ENCODE assay signal across 10 mouse cellular contexts in the genomic region with DNA sequence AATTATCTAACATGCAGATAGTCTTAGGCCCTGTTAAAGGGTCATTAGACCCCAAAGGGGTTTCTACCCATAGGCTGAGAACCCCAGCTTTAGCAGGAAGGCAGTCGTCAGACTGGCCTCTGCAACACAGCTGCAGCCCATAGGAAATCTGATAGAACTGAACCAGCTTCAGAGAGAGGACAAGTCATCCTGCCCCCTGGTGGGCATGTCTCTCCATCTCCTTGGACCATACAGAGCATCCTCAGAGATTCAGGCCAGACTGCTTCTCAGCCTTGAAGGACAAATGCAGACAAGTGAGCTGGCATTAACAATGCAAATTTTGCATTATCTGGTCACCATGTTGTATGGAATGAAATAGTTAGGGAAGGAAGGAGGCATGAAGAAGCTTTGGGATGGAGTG. TPM values are rescaled to one million over a fixed set of nuclear protein-coding genes. Genes with fewer than 3 reads are reported as not detected.
DNase-seq lines count a peak whose midpoint lies in the region; ATAC-seq and TF ChIP-seq lines count a peak whose summit lies in the region.
"Had no signal": no experiment of that assay in that cellular context is flagged by ENCODE, and none has a peak within 500 bp of the region (broad histone marks: within the 10 kb centered on the region; RNA-seq: fewer than 3 reads in every experiment).

No protein-coding gene starts in this region.

- no peaks in the 10 kb centered on the region for H3K9me3 ChIP-seq in hindbrain, embryonic 11.5 days (ENCODE audit: control insufficient read depth, low read length)
- H3K9me3 ChIP-seq in hindbrain, embryonic 12.5 days (replicated peaks) = no peaks in the 10 kb centered on the region
- H3K9me3 ChIP-seq: liver, embryonic 13.5 days had no signal

- peak; percentile 49 for DNase-seq in hindbrain, embryonic 11.5 days (ENCODE audit: low spot score)
- peak; percentile 6 for DNase-seq in ovary, postnatal 36 days (ENCODE audit: low spot score)
- DNase-seq in ovary, postnatal 10 days (ENCODE audit: low spot score) = no peak
- DNase-seq in brain, embryonic 14.5 days (ENCODE audit: low read depth) = peak; percentile 17
- DNase-seq in retina, embryonic 14.5 days (ENCODE audit: low spot score) = peak; percentile 63
- no peak for DNase-seq in spleen, postnatal 14 days (ENCODE audit: low spot score in 2 of 2)
- DNase-seq: heart, adult 11 months; liver, embryonic 13.5 days had no signal

- 48% methylated on average over 1 of the region's 1 CpGs for WGBS in hindbrain, embryonic 11.5 days
- 57% methylated on average over 1 of the region's 1 CpGs for WGBS in hindbrain, embryonic 12.5 days

- TF ChIP-seq POLR2A in brain, embryonic 14.5 days (IDR thresholded peaks at IDR 0.05; ENCODE audit: borderline replicate concordance, extremely low read depth, insufficient read depth, insufficient read length, poor library complexity, severe bottlenecking) = no peak

- H3K4me1 ChIP-seq in hindbrain, embryonic 11.5 days (replicated peaks; ENCODE audit: control insufficient read depth, insufficient read depth, low read length) = no peaks in the 10 kb centered on the region
- H3K4me1 ChIP-seq in hindbrain, embryonic 12.5 days = no peaks in the 10 kb centered on the region
- H3K4me1 ChIP-seq: liver, embryonic 13.5 days had no signal

- no peaks in the 10 kb centered on the region for H3K27me3 ChIP-seq in hindbrain, embryonic 11.5 days (ENCODE audit: control insufficient read depth, insufficient read depth, low read length)
- H3K27me3 ChIP-seq in hindbrain, embryonic 12.5 days = no peaks in the 10 kb centered on the region
- H3K27me3 ChIP-seq: liver, embryonic 13.5 days had no signal

- no peak overlapping the region for H3K4me3 ChIP-seq in hindbrain, embryonic 11.5 days (ENCODE audit: low read depth, low read length)
- no peak overlapping the region for H3K4me3 ChIP-seq in hindbrain, embryonic 12.5 days
- H3K4me3 ChIP-seq: liver, embryonic 13.5 days had no signal

- no peak overlapping the region for H3K27ac ChIP-seq in hindbrain, embryonic 11.5 days (ENCODE audit: low read depth, low read length)
- H3K27ac ChIP-seq in hindbrain, embryonic 12.5 days = no peak overlapping the region
- H3K27ac ChIP-seq: liver, embryonic 13.5 days had no signal

- no peak overlapping the region for H3K4me2 ChIP-seq in hindbrain, embryonic 11.5 days (replicated peaks; ENCODE audit: low read depth, low read length)
- no peak overlapping the region for H3K4me2 ChIP-seq in hindbrain, embryonic 12.5 days (replicated peaks)
- H3K4me2 ChIP-seq: liver, embryonic 13.5 days had no signal

- H3K36me3 ChIP-seq in hindbrain, embryonic 11.5 days (ENCODE audit: control insufficient read depth, insufficient read depth, low read length) = no peaks in the 10 kb centered on the region
- no peaks in the 10 kb centered on the region for H3K36me3 ChIP-seq in hindbrain, embryonic 12.5 days
- H3K36me3 ChIP-seq: liver, embryonic 13.5 days had no signal

- no peak for ATAC-seq in hindbrain, embryonic 11.5 days (ENCODE audit: low FRiP score)
- no peak for ATAC-seq in hindbrain, embryonic 12.5 days (ENCODE audit: low FRiP score)
- ATAC-seq in inflammation-experienced regulatory T-cells, adult 6 months = no peak

- H3K9ac ChIP-seq in hindbrain, embryonic 11.5 days (ENCODE audit: low read depth, low read length) = no peak overlapping the region
- no peak overlapping the region for H3K9ac ChIP-seq in hindbrain, embryonic 12.5 days
- H3K9ac ChIP-seq: liver, embryonic 13.5 days had no signal

- TF ChIP-seq CTCF in brain, embryonic 14.5 days (IDR thresholded peaks at IDR 0.05; ENCODE audit: borderline replicate concordance, extremely low read depth, insufficient read depth, insufficient read length) = peak; percentile 32; the same call in 1 of the 2 replicates

RNA-seq across cellular contexts. Expression of a gene that starts 59.2 kb away (rescaled TPM):
- polyA plus RNA-seq in hindbrain, embryonic 11.5 days (2014; fragmentation: Nextera tagmentation; extraction: Ambion mirVana) = 0.10 and 0.19 TPM in 2 replicates
- polyA plus RNA-seq in hindbrain, embryonic 12.5 days (2016; fragmentation: Nextera tagmentation; extraction: Ambion mirVana) = 0.10 TPM in 1 of 2 replicates, not detected in the other
- 0.24 and 0.25 TPM in 2 replicates for polyA plus RNA-seq in brain, embryonic 14.5 days (2012; rRNA removed)
- not detected for polyA plus RNA-seq in inflammation-experienced regulatory T-cells, adult 6 months (2017; shearing (Covaris generic))
- polyA plus RNA-seq: liver, embryonic 13.5 days had no signal

Comparison
In these comparisons a context has a peak if more than half of its experiments do, and no peak if none do; other contexts are left out.
1. DNase-seq: peak in hindbrain, embryonic 11.5 days (single experiment), ovary, postnatal 36 days (single experiment), brain, embryonic 14.5 days (single experiment) and retina, embryonic 14.5 days (single experiment); none in ovary, postnatal 10 days (single experiment) and spleen, postnatal 14 days (0 of 2).